Mouse (Mus musculus) intestine, embryonic 15.5 days (tissue): ENCODE measurements at regions not wholly inside any gene's neighbourhood (a gene's known extent, or its start where the extent isn't known, plus 50 kb on each side); places are given as distances from the start of the nearest gene placed in this dataset.

Experiments
- ATAC-seq: fragments of 200-750 bp; cut with Nextera tagmentation; 2 replicates; pipeline ENCODE4 v1.8.0; 2017; ENCODE audit warnings: moderate TSS enrichment, moderate library complexity
- H3K27ac ChIP-seq: fragments of 300-500 bp; sonication (generic); 2 replicates; pipeline ENCODE4 v1.5.1; 2015; ENCODE audit warnings: mild to moderate bottlenecking, inconsistent platforms
- H3K27me3 ChIP-seq: fragments of 300-500 bp; sonication (generic); replicated peaks from 2 replicates; pipeline ENCODE4 v1.6.1; 2015; ENCODE audit warnings: inconsistent platforms
- H3K36me3 ChIP-seq: fragments of 300-500 bp; sonication (generic); 2 replicates; pipeline ENCODE4 v1.6.1; 2015; ENCODE audit warnings: inconsistent platforms
- H3K4me1 ChIP-seq: fragments of 300-500 bp; sonication (generic); replicated peaks from 2 replicates; pipeline ENCODE4 v1.6.1; 2015; ENCODE audit warnings: inconsistent platforms
- H3K4me2 ChIP-seq: fragments of 300-500 bp; sonication (generic); replicated peaks from 2 replicates; pipeline ENCODE4 v1.6.1; 2015; ENCODE audit warnings: mild to moderate bottlenecking, inconsistent platforms
- H3K4me3 ChIP-seq: fragments of 300-500 bp; sonication (generic); replicated peaks from 2 replicates; pipeline ENCODE4 v1.5.1; 2015; ENCODE audit warnings: inconsistent platforms
- H3K9ac ChIP-seq: fragments of 300-500 bp; sonication (generic); 2 replicates; pipeline ENCODE4 v1.6.1; 2015; ENCODE audit warnings: inconsistent platforms
- H3K9me3 ChIP-seq: fragments of 300-500 bp; sonication (generic); 2 replicates; pipeline ENCODE4 v1.6.1; 2016; ENCODE audit warnings: inconsistent platforms
- WGBS: fragments of 180-500 bp; shearing (Covaris S2); methylation state at CpG from one replicate; pipeline ENCODE4 v1.1.7; 2015; 5-methylcytosine and 5-hydroxymethylcytosine counted together

GRCm38 (mm10) chr4:153905511-153905910 lies 51.5 kb upstream of the A430005L14Rik start:
- Histone ChIP-seq H3K27me3 (no peaks in the 10 kb centered on the region), H3K36me3 (no peaks in the 10 kb centered on the region), H3K9me3 (no peaks in the 10 kb centered on the region), H3K9ac (no peak overlapping the region), H3K4me2 (no peak overlapping the region), H3K27ac (no peak overlapping the region), H3K4me3 (no peak overlapping the region), H3K4me1 (no peaks in the 10 kb centered on the region)
- ATAC-seq: no peak
- WGBS: 46% methylated on average over 7 of the region's 7 CpGs
